Mouse (Mus musculus): ENCODE measurements around the gene Npepps. TPM values are rescaled to one million over a fixed set of nuclear protein-coding genes. Genes with fewer than 3 reads are reported as not detected.
"Not testable (repeated sequence)": the region's sequence is repeated elsewhere in the genome, so short reads cannot be mapped to it uniquely, and the experiment has no call there.

Npepps gene
- total RNA-seq (2021): 10 to 100 TPM; 72.7 to 88.5 TPM
- long read RNA-seq, experiment 1, full-length matches to known transcripts: 27 of 40 reads
- long read RNA-seq, experiment 1, partial matches to known transcripts: 3 of 40 reads
- long read RNA-seq, experiment 1, other reads (novel, unspliced or antisense): 10 of 40 reads
- long read RNA-seq, experiment 2, full-length matches to known transcripts: 158 of 183 reads
- long read RNA-seq, experiment 2, partial matches to known transcripts: 10 of 183 reads
- long read RNA-seq, experiment 2, other reads (novel, unspliced or antisense): 15 of 183 reads

DNA sequence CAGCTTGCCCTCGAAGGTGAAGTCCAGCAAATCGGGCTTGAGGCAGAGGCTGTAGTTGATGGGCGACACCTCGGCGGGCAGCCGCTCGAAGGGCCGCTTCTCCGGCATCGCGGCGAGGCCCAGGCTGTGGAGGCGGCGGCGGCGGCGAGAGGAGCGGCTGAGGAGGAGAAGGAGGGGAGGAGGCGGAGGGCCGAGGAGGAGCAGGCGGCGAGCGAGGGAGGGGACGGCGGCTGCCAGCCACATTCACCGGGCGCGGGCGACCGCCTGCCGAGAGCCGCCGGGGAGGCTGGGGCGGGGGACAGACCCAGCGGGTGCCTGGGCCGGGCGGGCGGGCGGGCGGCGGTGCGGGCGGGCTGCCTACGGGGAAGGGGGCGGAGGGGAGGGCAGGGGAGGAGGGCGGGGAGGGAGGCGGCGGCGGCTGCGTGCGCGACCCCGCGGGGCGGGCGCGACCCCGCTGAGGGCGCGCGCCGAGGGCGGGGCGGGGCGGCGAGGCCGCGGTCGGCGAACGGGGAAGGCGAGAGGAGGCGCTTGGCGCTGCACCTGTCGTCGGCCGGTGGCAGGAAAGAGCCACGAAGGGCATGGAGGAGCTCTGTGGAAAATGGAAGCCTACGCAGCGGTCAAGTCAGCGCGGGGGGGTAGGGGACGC, at the start of gene Npepps:
Gene Npepps (minus strand): TSS at position 423 of the 646 bp plus-strand sequence.
- peak; percentile 77 to 80 for DNase-seq (ENCODE audit: low spot score in 2 of 2)

- peak; percentile 48 to 64 for DNase-seq (ENCODE audit: low spot score in 2 of 2)
Measured at GRCm38 (mm10) chr11:97328148-97328547, 47.7 kb upstream of the Npepps start.

DNA sequence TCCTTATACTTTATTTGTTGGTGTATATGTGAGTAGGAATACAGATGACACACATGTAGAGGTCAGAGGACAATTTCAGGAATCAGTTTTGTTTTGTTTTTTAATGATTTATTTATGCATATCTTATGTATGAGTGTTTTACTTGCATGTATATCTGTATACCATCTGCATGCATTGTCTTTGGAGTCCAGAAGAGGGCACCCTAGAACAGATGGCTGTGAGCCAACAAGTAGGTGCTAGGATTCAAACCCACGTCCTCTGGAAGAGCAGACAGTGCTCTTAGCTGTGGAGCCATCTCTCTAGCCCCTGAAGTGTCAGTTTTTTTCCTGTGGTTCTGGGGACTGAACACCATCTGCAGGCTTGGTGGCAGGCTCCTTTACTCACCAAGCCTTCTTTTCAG, 44.8 kb upstream of the Npepps start:
- DNase-seq (ENCODE audit: low spot score in 2 of 2): no peak

- DNase-seq (ENCODE audit: low spot score in 2 of 2): not testable (repeated sequence)
Measured at GRCm38 (mm10) chr11:97321894-97322600, 41.6 kb upstream of the Npepps start.

DNA sequence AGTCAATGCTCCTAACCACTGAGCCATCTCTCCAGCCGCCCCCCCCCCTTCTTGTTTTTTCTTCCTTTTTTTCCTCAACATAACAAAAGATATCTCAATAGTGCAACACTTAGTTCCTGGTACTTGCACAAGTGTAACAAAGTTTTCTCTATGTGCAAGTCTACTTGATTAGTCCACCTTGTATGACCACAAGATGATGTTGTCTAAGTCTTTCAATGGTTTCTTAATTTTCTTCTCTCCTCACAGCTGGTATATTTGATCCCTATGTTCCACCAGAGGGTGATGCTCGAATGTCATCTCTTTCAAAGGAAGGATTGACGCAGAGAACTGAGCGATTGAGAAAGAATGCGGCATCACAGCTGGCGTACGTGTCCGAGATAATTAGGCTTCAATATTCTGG, 40.8 kb upstream of the Npepps start:
- DNase-seq (ENCODE audit: low spot score in 2 of 2): no peak

DNA sequence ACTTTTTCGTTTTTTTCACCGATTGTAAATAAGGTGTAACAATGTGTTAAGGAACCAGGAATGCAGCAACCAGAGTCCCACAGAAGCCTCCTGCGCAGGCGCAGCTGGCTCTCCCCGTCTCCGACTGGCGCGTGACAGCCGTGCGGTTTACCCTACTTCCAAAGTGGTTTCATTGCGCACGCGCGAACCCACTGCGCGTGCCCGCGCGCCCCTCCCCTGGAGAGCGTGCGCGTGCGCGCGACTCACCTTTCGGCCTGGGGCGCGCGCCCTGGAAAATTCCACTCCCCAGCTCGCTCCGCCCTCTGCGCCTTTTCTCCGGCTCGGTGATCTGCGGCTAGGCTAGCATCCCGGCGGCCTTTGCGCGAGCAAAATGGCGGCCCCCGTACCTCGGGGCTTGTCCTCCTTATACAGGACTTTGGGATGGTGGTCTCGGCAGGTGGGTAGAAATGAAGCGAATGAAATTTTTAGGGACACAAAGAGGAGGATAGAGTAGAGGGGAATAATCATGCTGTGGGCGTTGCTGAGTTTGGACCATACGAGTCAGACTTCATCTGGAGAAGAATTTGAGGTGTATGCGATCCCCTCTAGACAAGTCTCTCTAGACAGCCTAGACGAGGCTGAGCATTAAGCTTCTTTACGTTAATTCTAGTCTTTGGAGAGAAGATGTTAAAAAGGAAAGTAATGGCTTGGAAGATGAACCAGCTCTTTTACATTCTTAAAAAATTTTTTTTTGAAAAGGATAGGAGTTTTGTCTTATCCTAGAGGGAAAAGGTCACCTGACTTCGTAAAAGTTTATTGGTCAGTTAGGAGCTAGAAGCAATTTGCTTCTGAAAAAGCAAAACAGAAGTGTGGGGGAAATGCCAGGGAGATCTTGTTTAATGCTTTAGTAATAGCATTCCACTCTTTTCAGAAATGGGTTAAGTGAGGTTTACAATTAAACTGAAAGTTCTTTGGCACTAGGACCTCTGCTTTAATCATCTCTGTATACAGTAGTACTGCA, 35.4 kb upstream of the Npepps start, which contains the start of gene Mrpl45:
Gene Mrpl45 (plus strand): TSS at position 213 of the 1,000 bp plus-strand sequence.
- peak; percentile 99 to 100 for DNase-seq (ENCODE audit: low spot score in 2 of 2)

DNA sequence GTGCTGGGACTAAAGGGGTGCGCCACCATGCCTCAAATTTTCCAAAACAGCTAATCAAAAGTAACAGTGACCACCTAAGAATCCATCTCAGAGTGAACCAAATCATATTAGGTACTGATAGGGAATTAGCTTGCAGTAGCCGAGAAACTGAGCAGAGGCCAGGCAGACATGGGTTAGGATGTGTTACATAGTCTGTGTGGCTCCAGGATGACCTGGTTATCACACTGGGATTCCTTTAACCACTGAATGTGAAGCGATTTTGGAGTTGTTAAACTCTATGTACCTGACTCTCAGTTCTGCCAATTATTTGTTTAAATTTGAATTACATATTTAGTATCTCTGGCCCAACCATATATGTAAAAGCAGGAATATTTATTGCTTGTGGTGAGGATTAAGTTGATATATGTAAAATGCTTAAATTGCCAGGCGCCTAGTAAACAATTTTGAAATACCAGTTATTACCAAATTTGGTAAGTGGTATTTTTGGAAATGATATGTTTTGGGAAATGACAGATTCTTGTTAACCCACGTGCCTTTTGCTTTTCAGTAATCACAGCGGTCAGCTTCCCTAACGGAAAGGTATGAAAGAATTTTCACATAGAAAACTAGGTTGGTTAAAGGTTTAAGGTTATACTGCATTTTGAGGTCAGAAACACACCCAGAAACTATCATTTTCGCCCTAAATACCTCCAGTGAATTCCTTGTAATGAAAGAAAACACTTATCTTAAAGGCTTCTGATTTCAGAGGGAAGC, 34.5 kb upstream of the Npepps start:
- no peak for DNase-seq (ENCODE audit: low spot score in 2 of 2)

DNA sequence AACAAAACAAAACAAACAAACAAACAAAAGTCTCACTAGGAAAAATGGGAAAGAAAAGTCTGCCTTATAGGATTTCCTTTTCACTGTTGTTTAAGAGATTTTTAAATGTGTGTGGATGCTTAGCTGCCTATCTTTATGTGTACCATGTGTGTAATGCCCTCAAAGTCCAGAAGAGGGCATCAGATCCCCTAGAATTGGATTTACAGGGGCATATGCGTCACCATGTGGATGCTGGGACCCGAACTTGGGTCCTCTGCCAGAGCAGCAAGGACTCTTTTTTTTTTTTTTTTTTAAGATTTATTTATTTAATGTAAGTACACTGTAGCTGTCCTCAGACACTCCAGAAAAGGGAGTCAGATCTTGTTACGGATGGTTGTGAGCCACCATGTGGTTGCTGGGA, 33.7 kb upstream of the Npepps start:
- DNase-seq (ENCODE audit: low spot score in 2 of 2): no peak

DNA sequence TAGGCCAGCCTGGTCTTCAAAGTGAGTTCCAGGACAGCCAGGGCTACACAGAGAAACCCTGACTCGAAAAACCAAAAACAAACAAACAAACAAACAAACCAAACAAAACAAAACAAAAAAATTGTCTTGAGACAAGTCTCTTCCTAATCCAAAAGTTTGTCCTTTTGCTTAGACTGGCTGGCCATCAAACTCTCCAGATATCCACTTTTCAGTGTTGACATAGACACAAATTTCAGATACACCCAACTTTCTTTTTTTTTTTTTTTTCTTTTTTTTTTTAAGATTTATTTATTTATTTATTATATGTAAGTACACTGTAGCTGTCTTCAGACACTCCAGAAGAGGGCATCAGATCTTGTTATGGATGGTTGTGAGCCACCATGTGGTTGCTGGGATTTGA, 32.4 kb upstream of the Npepps start:
- not testable (repeated sequence) for DNase-seq (ENCODE audit: low spot score in 2 of 2)

DNA sequence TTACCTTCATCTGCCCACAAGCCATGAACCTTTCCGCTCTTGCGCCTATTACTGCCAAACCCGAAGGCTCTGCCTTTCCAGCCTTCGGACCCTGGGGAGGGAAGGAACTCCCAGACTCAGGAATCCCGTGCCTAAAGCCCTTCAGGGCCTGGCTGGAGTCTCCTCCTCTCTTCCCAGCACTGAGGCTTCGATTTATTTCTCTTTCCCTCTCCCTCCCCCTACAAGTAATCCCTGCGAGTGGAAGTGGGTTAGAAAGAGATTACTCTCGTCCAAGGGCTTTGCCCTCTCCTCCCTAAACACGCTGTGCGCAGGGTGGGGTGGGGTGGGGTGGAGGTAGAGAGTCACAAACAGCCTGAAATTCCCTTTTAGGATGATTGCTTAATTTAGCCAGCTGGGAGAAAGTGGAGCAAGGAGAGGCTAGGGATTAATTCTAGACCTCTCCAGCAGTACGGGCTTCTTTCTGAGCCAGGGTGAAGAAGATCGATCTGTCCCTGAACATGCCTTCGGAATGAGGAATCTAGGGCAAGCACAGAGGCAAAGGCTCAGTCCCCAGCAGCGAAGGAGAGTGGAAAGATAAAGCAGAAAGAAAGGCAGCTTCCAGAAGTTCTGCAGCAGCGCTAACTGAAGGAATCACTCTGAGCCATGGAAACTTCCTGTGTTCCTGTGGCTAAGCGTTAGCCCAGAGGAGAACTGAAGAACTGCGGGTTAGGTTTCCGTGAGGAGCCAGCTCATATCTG, 30.6 kb upstream of the Npepps start:
- no peak for DNase-seq (ENCODE audit: low spot score in 2 of 2)

DNA sequence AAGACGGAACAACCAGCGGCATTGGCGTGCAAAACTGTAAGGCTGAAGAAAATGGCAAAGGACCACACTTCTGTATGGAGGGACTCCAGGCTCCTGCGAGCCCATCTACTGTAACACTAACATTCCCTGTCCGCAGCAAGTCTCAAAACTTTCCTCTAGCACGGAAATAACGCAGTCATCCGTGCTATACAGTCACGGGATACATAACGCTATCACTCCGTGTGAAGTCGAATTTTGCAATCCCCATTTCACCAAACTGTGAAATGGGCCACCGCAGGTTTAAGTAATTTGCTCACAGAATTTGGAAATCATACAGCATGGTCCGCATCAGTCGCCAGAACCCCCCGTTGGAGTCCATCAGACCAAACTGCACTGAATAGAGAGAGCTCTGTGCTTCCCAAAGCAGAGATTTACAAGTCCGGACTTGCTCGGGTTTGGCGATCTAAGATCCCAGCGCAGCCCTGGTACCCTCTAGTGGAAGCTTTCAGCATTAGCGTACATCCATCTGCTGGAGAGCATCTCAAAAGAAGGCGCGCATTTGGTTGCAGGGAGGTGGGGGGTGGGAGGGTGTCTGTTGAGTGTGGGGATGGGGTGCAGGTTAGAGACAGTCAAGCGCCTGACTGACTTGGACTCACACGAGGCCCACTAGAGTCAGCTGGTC, 29.6 kb upstream of the Npepps start:
- DNase-seq (ENCODE audit: low spot score in 2 of 2): peak; percentile 51 to 57

GRCm38 (mm10) chr11:97309451-97309836, 29.0 kb upstream of the Npepps start:
- peak; percentile 72 to 78 for DNase-seq (ENCODE audit: low spot score in 2 of 2)

- DNase-seq (ENCODE audit: low spot score in 2 of 2): no peak
Measured at GRCm38 (mm10) chr11:97308806-97309450, 28.5 kb upstream of the Npepps start.

GRCm38 (mm10) chr11:97307294-97308069, 27.0 kb upstream of the Npepps start:
- DNase-seq (ENCODE audit: low spot score in 2 of 2): no peak

GRCm38 (mm10) chr11:97304631-97305030, 24.2 kb upstream of the Npepps start:
- DNase-seq (ENCODE audit: low spot score in 2 of 2): no peak

DNA sequence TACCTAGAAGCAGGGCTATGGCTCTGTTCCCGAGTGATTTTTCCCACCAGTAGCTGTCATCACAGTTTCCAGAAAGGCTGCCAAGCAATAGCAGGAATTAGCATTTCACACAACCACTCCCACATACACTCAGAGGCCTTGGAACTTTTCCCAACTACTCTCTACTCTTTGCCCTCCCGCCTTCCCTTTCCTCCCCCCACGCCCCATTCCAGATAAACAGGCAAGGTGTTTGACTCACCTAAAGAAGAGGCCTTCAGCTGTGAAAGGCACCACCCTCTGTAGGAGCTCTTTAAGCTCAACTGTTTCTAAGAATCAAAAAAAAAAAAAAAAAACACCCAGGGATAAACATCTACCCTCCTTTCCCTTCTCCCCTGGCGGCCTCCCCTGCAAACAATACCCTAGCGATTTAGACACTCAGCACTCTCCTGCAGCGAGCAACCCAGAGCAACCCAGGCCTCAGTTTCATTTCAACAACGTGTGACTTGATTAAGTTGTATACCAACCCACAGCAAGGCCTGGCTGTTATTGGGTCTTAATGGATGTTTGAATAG, 21.9 kb upstream of the Npepps start:
- DNase-seq (ENCODE audit: low spot score in 2 of 2): peak in 1 of 2 experiments; percentile 19

DNA sequence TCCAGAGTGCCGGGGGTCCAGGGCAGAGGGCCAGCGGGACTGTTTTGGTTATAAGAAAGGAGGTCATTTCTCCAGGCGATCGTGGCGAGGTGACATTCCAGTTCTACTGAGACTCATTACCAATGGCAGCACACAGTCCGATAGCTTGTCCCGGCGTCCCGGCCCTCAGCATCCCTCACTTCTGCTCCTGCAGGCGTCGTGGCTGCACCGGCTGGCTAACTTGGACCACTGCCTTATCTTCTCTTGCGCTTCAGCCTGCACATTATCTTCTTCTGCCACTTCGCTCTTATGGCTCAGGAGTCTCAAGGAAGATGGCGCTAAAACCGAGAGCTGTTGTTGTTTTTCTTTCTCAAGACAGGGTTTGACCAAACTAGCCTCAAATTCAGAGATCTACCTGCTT, 21.0 kb upstream of the Npepps start:
- DNase-seq (ENCODE audit: low spot score in 2 of 2): no peak

Data from adrenal gland, adult 18-20 months (tissue).